Mouse (Mus musculus) kidney, postnatal 36 days (tissue): Measurements from ENCODE around the gene Numb.
A peak's percentile ranks its signal among the peaks of the same experiment; 100 is the strongest.

Source experiments
- DNase-seq, 2 experiments: peaks; one replicate each; pipeline ENCODE4 v3.0.0; 2021 to 2022; ENCODE audit warnings: mixed read lengths in 2 of 2

The Numb gene

DNA sequence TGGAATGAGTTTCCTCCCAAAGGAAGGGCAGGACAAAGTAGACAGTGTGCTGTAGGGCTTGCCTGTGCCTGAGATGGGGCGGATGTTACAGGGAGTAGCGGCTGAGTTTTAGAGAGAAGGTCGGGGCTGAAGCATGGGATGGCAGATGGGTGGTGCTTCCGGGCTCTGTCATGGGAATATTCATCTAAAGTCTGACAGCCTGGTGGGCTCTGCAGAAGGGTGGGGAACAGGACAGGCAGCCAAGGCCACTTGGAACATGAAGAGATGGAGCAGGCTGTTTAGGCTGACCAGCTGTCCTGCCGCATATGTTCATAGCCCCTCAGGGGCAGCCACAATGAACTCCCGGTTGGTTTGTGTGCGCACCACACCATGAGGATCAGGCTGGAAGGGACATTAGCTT, 140.5 kb downstream of the Numb start:
- no peak for DNase-seq

DNA sequence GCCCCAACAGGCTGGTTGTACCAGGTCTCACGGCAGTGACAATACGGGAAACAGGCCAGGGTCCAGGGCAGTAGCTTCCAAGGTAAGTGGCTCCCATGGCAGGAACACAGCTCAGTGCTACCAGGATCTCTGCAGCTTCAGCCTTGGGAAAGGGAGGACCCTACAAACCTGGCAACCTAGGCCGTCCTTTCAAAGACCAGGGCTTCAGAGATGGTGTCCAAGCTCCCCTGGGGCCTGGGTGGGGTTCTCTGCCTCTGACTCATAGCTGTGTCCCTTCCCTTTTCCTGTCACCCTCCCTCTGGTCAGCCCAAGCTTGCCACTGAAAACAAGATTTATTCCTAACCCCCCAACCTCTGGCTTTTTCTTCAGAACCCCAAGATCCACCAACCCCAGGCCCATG, 141.6 kb downstream of the Numb start:
- no peak for DNase-seq

DNA sequence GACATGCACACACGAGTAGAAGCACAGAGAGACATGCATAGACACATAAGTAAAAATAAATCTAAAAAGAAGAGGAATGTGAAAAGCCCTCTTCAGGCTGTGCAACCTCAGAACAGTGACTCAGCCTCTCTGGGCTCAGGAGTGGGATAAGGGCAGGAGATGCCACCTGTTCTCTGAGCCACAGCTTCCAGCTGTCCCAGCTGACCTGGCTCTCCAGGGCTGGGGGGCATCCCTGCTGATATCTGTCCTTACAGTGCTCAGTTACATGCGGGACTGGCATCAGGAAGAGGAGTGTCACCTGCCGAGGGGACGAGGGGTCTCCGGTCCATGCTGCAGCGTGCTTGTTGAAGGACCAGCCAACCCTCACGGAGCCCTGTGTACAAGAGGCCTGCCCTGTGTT, 145.0 kb downstream of the Numb start:
- DNase-seq = no peak

DNA sequence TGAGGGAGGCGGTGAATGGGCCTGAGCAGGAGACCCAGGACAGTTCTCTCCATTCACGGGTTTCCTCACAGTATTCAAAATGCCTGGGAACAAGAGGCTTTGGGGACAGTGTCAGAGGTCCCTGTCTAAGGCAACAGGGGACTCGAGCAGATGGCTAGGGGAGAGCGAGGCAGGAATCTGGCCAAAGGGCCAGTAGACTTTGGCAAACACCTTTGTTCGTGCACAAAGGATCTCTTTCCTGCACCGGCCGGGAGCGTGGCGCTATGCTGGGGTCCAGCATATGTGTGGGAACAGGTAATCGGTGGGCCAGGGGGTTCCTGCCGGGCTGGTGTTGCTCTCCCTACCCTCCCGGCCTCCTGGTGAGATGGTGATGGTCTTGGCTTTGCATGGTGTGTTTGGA, 146.1 kb downstream of the Numb start:
- no peak for DNase-seq

DNA sequence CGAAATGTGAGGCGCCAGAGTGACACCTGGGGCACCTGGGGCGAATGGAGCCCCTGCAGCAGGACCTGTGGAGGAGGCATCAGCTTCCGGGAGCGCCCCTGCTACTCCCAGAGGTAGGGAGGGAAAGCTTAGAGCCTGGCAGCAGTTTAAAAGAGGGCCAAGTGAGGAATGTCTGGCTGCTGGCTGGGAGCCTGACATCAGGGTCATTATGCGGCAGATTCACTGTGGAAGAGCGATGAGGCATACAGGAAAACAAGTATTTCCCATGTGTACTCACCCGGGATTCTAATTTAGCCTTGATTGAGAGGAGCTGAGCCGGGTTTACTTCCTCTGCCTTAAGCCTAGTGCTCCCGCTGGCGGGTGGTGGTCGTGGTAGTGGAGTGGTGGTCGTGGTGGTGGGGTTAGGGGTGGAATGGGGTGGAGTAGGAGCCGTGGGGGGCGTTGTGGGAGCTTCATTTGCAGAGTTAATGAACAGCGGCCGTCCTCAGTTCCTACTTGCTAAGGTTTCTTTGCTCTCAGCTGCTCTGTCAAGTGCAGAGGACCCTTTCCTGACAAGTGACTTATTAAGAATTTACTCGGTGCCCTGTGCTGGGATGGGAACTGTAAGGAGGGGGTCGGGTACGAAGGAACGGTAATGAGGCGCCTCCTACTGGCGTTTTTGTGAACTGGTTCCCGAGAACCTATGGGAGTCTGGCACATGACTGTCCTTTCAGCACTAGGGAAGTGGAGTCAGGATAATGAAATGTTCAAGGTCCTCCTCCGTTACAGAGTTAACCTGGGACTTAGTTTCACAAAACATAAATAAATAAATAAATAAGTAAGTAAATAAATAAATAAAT, 151.1 kb downstream of the Numb start:
- DNase-seq = peak; percentile 82 to 92

DNA sequence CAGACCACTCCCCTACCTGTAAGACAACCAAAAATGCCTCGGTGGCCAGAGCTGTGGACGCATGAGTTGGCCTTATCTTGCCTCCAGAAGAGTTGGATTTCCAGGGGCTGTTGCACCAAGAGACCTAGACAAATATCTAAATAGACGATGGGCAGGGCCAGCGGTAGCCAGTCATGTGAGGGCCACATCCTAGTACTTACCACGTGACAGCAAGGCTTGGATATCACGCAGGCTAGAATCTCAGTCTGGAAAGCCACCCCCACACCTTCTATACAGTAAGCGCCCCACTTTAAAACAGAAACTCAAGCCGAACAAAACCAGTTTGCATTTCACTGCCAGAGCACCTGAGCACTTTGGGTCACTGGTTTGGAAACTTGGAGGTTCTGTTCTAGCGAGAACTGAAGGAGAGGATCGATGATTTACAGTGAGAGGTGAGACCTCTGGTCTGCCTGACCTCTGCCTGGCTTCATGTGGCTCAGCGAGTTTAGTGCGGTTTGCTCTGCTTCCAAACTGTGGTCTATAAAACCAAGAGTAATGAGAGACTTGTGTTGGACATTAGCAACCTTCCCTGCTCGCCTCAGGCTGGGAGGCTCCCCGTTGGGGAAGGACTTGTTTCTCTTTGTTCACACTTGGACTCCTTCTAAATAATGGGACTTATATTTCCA, 153.4 kb downstream of the Numb start:
- DNase-seq = peak; percentile 63 to 70

DNA sequence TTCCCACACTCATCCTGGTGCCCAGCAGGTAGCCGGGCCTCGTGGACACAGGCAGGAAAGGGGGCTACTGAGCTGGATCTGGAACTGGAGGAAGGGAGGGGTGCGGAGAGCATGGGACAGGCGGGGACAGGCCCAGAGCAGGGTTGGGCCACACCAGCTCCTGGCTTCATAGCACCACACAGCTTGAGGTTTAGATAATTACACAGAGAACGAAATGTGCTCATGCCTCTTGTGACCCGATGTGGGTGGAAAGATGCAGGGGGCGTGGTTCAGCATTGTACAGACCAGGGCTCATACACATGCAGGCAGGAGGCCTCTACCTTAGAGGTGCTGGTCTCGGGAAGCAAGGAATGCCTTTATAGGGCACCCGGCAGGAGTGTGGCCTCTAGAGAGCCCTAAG, 153.9 kb downstream of the Numb start:
- DNase-seq = peak in 1 of 2 experiments; percentile 39

DNA sequence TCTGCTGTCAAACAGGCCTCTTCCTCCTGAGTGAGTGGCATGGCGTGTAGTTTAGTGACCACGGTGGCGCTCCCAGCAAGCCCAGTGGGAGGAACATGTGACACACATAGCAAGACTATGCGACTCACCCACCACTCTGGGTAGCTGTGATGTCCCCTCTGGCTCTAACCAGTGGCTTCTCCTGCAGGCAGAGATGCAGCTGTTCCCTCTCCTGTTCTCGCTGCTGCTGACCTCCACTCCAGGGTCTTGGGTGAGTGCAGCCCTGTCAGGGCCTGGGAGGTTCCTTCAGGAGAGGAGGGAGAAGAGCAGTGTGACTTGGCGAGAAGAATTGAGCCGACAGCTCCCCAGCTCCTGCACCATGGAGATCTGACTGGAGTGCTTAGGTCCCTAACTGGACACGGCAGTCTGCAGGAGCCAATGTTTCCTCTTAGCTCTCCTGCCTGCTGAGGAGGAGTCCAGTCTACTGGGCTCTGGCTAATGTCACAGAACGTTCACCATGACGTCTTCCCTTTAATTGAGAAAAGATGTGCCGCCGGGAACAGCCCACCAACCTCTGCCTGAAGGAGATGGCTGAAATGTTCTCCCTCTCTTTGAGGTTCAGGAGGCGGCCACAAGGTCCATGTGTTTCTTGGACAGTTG, 155.7 kb downstream of the Numb start:
- no peak for DNase-seq

DNA sequence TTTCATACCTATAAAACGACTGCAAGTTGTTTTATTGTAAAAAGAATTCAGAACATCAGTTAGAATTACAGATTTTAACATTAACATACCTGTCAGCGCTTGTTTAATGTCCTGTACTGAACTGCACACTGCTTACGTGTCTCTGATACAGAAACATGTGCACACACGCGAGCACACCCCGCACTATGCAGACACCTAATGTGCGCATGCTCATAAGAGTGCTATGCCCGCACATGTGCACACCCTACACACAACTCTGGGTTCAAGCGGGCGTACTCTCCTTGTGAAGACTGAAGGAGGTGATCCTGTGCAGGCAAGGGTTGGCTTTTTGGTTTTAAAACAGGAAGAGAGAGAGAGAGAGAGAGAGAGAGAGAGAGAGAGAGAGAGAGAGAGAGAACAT, 157.2 kb downstream of the Numb start:
- no peak for DNase-seq

DNA sequence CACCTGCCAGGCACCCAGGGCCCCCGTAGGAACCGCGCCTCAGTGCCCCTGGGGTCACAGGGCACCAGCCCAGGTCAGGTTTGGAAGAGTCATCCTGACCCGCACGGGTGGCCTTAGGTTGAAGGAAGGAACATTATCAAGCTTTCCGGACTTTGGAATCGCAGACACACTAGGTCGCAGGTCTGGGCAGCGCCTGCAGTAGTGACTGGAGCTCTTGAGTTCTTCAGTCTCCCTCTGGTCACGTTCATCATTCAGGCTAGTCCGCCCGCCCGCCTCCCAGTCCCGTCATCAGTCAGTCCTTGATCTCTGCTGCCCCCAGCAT, 157.7 kb downstream of the Numb start:
- DNase-seq = peak; percentile 68 to 81

DNA sequence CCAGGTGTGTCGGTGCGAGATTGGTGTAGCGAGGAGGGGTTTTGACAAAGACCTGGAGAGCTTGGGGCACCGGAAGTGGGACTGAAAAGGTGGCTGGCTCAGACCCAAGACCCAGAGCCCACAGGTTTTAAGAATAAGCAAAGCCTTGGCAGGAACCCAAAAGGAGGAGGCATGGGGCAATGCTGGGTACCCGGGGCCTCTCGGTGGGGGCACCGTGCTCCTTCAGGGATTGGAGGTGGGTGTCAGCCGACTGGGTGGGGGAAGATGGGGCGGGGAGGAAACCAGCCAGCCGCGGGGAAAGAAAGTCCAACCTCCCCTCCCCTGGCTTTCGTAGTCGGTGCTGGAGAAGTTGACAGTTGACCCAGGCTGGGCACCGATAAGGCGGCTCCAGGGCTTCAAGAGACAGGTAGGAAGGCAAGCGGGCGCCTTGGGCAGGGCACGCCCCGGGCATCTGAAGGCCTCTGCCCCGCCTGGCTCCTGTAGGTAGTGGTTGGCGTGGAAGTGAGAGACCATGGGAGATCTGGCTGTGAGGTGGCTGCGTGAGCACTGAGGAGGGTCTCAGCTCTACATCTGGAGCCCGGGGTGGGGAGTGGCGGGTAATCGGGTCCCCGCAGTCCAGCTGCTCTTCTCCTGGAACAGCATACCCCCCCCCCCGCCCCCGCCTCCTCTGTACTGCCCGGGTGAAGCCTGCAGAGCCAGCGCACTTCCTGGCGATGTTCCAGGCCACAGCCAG, 158.3 kb downstream of the Numb start, which contains the start of gene Papln:
Gene Papln (plus strand): TSS at position 324 of the 733 bp plus-strand sequence.
- peak; percentile 42 to 56 for DNase-seq

DNA sequence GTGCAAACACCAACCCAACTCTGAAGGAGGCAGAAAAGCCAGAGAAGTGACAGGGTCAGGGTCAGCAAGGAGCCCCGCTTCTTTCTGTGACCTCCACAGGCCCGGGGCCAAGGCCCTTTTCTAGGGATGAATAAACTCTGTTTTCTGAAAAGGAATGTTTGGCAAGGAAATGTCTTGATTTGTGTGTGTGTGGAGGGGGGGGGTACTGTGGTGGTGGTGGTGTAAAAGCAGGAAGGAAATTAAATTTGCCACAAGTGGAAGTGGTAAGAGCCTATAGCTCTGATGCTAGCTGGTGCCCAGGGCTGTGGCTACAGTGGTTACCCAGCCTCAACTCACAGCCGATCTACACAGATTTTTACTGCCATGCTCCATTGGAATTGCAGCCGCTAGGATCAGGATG, 159.0 kb downstream of the Numb start:
- DNase-seq = peak; percentile 39 to 68

DNA sequence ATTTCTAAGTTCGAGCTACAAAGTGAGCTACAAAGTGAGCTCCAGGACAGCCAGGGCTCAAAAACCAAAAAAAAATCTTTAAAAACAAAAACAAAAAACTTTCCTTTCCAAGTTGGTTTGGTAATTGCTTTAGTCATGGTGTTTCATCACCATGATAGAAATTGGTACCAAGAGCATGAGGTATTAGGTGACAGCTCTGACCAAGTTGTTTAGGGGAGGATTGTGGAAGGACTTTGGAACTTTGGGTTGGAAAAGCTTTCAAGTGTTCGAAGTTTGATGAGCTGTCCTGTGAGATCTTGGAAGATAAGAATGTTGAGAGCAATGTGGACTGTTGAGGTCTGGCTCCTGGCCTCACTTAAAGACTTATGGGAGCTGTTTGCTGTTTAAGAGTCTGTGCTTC, 161.5 kb downstream of the Numb start:
- DNase-seq = no peak

DNA sequence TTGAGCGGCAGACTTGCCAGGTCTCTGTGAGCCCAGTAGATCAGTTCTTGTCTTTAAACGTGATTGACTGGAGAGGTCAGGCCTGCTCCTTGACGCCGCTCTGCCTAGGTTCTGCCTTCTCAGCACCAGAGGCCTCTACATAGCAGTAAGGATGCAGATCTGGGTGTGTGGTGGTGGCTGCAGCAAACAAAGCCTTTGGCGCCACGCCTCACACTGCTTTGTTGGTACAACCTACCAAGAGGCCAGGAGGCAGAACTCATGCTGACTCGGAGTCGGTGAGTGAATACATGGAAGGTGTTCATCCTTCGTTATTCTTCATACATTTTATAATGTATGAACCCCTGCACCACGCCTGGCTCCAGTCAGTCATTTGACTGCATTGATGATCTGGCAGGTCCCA, 163.0 kb downstream of the Numb start:
- no peak for DNase-seq

DNA sequence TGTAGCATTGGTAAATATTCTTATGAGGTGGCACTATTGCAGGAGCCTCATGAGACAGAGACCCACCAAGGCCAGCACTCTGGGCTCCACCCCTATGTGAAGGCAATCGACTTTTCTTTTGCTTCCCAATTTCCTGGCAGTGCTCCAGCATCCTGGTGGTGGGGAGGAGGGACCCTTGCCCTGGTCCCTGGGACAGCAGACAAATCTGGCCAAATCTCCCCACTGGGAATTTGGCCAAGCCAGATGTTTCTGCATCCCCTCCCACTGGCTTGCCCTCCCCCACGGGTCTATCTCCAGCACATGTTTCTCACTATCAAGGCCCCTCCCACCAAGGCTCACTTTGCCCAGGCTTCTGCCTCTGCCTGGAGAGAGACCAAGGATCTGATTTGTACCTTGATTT, 169.2 kb downstream of the Numb start:
- no peak for DNase-seq

DNA sequence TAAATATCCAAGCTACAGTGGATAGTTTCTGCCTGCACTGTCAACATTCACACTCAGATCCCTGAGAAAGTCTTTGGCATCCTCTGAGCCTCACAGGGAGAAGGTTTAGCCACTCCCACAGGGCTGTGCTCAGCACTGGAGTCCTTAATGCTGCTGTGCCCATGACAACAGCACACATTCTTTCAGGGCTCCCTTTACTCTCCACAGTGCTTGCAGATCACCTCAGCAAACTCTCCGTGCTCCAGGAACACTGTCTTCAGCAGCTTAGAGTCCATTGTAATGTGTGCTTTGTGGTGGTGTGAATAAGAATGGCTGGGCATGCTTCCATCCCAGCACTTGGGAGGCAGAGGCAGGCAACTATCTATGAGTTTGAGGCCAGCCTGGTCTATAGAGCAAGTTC, 172.5 kb downstream of the Numb start:
- no peak for DNase-seq
